Mouse (Mus musculus): ENCODE measurements at regions not wholly inside any gene's neighbourhood (a gene's known extent, or its start where the extent isn't known, plus 50 kb on each side); places are given as distances from the start of the nearest gene placed in this dataset.

DNA sequence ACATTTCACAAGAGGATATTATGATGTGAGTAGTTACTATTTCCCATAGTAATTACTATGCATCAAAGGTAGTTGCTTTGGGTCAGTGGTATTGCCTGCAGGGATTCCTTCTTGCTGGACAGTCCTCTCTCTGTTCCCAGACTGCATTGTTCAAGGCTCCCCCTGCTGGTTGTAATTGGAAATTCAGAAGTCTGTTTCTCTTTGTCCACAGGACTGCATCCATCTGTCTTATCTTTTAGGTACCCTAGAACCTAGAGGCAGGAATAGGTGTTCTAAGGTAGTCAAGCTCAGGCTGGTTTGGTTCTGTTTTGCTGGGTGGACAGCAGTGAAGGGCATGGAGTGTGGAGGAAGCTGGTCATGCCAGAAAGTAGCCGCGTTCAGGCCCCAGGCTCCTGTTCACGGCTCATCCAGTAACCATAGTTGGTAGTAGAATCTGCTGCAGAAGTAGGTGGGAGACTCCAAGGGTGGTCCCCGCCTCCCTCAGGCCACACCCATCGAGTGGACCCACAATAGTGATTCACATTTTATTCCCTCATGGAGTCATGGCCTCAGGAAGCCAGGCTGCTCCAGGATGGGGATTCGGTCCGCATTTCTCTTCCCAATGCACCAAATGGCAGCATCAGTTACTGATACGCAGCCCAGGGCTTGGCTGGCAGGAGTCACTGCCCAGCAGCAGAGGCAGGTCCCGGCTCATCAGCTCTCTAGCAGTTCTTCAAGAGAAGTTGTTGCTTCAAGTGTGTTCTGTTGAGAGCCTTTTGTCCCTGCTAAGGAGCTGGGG is 51.7 kb upstream of the Caprin1 start:
- DNase-seq (ENCODE audit: inconsistent ontology term), result peak; percentile 42

DNA sequence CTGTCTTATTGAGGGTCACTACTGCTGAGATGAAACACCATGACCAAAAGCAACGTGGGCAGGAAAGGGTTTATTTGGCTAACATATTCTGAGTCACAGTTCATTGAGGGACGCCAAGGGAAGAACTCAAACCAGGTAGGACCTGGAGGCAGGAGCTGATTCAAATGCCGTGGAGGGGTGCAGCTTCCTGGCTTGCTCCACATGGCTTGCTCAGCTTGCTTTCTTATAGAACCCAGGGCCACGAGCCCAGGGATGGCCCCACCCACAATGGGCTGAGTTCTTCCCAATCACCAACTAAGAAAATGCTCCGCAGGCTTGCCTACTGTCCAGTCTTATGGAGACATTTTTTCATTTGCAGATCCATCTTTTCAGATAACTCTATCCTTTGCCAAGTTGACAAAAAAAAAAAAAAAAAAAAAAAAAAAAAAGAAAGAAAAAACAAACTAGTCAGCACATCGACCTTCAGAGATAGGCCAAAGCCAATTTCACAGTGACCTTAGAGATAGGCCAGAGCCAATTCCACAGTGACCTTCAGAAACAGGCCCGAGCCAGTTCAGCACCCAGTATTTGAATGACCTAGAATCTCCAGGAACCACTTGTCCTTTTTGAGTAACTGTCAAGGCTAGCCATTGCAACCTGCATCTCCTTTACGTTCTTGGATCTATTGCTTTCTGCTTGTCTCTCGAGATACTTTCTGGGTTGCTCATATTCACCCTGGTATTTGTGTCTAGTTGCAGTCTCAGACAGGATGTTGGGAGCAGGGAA is 52.5 kb upstream of the Caprin1 start:
- DNase-seq (ENCODE audit: inconsistent ontology term), result no peak

DNA sequence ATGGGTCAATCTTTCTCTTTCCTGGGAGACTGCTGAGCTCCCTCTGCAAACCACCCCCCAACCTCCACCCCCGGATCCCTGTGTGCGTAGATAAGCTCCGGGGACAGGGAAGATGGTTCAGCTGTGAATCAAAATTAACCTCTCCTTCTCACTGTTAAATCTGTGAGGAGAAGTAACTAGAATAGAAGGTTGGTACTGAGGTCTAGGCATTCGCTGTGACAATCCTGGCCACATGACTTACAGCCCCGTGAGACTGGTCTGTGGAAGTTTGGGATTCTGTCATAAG is 53.0 kb upstream of the Caprin1 start:
- no peak for DNase-seq (ENCODE audit: inconsistent ontology term)

DNA sequence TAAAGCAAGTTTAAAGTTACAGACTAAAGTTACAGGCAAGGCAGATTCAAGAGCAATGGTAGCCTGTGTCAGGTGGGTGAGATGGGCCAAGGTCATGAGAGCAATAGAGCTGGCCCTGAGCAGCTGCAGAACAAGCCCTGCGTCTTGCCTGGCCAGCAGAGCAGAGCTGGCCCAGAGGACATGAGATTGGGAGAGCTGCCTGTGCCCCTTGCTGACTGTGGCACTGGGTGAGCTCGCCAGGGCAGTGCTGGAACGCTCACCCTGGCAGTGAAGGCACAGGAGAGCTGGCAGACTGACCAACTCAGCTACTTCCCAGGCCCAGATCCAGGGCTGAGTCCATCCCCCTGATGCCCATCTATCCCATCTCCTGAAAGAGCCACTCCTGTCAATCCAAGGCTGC is 53.7 kb upstream of the Caprin1 start:
- no peak for DNase-seq (ENCODE audit: inconsistent ontology term)

GRCm38 (mm10) chr2:103861226-103861625 is 63.8 kb upstream of the Caprin1 start:
- no peak for DNase-seq (ENCODE audit: inconsistent ontology term)

DNA sequence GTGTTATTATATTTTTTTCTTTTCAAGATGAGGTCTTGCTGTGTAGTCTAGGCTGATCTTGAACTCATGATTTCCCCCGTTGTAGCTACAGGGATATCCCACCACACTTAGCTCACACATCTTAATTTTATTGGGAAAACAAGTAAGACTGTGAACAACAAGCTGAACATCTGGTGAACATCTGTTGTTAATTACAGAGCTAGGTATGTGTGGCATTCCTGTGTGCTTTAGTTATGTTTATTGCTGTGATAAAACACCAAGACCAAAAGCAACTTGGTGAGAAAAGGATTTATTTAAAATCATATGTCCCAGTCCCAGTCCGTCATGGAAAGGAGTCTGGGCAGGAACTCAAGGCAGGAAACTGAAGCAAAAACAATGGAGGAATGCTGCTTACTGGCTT is 66.8 kb upstream of the Caprin1 start:
- DNase-seq (ENCODE audit: inconsistent ontology term), result no peak

- no peak for DNase-seq (ENCODE audit: inconsistent ontology term)
These were observed 68.1 kb upstream of the Caprin1 start for GRCm38 (mm10) chr2:103865319-103866171.

DNA sequence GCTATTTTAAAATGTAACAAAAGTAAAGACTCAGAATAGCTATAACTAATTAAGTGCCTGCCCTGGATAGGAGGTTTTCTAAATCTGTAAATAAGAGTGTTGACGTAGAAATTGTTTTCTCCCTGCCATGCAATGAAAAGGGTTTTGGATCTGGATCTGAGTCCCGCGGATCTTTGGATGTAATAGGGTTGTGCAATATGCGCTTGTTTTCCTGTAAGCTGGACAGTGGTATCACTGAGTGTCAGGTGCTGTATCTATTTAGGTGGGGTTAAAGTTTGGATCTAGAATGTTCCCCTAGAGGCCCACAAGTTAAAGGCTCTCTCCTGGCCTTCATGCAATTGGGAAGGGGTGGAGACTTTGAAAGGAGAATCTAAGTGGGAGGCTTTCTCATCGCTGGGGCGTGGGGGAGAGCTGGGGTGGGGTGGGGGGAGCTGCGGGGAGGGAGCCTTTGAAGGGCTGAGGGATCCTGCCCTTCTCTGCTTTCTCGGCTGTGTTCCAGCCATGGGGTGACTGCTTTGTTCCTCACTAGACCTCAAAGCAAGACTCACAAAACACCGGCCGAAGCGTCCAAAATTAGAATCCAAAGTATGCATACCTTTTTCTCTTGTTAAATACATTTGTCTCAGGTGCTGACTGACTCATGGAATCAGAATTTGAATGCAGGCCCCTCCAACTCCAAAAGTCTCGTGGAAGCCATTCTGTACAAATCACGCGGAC is 70.0 kb upstream of the Caprin1 start:
- DNase-seq (ENCODE audit: inconsistent ontology term), result no peak

- no peak for DNase-seq (ENCODE audit: inconsistent ontology term)
These were observed 70.5 kb upstream of the Caprin1 start for GRCm38 (mm10) chr2:103867958-103868330.

DNA sequence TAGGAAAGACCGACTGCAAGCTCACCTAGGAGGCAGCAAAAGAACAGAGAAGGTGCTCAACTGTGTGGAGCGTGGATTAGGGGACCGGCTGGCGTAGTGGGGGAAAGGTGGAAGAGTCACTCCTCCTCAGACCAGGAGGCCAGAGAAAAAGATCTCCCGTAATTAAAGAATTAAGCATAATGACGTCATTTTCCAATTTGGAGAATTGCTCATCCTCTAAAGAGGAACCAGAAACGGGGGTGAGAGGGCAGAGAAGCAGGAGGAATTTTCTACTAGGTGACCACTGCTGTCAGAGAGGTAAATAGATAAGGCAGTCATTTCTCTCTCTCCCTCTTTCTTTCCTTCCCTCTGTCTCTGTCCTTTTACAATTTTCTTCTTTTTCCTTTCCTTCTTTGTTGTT is 71.2 kb upstream of the Caprin1 start:
- DNase-seq (ENCODE audit: inconsistent ontology term), result no peak

DNA sequence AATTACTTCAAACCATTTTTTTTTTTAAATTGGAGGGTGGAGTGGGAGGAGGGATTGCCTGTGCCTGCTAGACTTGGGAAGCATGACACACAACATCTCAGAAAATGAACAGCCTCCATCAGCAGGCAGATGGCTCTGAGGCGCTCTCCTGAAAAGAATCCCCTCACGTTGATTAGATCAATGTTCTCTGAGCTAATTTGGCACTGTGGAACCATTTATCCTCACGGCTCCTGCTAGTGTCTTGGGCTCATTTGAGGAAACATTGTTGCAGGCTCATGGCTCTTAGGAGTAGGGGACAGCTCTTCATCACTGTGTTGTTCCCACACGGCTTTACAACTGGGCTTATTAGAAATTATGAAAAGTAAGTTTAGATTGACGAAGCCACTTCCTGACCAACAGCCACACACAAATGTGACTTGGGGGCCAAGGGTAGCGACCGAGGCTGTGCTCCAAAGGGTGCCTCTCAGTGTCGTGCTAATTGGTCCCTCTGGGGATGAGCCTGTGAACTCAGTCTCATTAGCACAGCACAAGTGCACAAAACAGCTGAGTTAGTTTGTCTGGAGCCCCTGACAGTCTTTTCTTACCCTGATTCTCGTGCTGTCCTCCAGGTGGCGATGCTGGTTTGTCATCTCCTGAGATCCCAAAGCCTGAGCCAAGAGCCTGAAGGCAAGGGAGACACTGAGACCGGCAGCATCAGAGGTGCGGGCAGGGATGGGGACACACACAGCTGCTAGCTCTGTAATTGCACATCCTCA is 74.2 kb upstream of the Caprin1 start:
- DNase-seq (ENCODE audit: inconsistent ontology term), result peak; percentile 78

GRCm38 (mm10) chr2:103872277-103872636 is 74.8 kb upstream of the Caprin1 start:
- DNase-seq (ENCODE audit: inconsistent ontology term), result no peak

GRCm38 (mm10) chr2:103873381-103873780 is 75.9 kb upstream of the Caprin1 start:
- DNase-seq (ENCODE audit: inconsistent ontology term), result no peak

GRCm38 (mm10) chr2:103874466-103874865 is 77.0 kb upstream of the Caprin1 start:
- DNase-seq (ENCODE audit: inconsistent ontology term), result no peak

DNA sequence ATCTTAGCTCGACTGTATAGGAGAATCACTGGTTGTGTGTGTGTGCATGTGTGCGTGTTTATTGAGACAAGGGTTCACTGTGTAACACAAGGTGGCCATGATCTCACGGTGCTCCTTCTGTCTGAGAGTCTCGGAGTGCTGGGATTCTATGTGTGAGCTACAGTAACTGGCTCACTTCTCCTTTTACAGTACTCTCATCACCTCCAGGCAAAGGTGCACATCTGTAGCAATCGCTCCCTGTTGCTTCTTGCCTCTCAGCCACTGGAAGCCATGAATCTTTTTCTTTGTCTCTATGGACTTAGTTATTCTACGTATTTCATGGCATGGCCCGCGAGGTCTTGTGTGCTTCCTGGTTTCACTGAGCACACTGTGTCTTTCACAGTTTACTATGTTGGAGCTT is 78.3 kb upstream of the Caprin1 start:
- DNase-seq (ENCODE audit: inconsistent ontology term), result no peak

- DNase-seq (ENCODE audit: inconsistent ontology term), result no peak
These were observed 78.8 kb upstream of the Caprin1 start for GRCm38 (mm10) chr2:103876236-103876635.

- no peak for DNase-seq (ENCODE audit: inconsistent ontology term)
These were observed 76.6 kb upstream of the Lmo2 start for GRCm38 (mm10) chr2:103881026-103881763.

DNA sequence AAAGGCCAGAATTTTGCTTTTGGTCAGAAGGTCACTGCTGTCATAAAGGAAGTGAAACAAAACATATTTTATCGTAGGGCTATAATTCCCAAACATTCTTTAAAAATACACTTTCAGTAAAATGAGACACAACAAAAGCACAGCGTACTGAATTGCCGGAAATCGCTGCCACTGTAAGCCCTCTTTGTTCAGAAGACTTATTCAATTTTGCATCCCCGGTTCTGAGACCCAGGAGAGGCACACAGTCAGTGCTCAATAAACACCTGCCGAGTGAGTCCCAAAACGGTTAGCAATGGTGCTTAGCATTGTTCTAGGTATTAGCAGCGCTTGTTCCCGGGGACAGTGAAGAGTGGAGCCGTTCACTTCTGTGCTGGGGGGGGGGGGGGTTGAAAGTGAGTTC is 72.9 kb upstream of the Lmo2 start:
- no peak for DNase-seq (ENCODE audit: inconsistent ontology term)

DNA sequence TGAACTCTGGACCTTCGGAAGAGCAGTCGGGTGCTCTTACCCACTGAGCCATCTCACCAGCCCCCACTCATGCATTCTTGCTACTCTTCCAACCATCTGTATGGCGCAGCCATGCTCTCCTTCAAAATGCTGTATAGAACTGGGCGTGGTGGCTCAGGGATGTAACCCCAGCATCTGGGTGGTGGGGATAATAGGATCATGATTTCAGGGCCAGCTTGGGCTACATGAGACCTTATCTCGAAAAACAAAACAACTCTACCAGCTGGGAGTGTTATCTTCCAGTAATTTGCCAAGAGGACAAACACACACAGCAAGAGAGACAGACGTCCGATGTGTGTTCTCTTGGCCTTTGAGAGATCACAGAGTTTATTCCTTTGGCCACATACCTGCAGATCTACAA is 69.8 kb upstream of the Lmo2 start:
- DNase-seq (ENCODE audit: inconsistent ontology term), result no peak

GRCm38 (mm10) chr2:103891240-103891767 is 66.5 kb upstream of the Lmo2 start:
- no peak for DNase-seq (ENCODE audit: inconsistent ontology term)
